Mouse (Mus musculus) frontal cortex, postnatal 14 days (tissue): ENCODE measurements around the gene Fgfrl1.

Experiments
- DNase-seq, 2 experiments: peaks; one replicate each; pipeline ENCODE4 v3.0.0; 2022; ENCODE audit warnings: low spot score in 2 of 2

Fgfrl1 gene

GRCm38 (mm10) chr5:108700346-108700745 lies 8.2 kb downstream of the Fgfrl1 start:
- DNase-seq: no peak

- no peak for DNase-seq
Observed at GRCm38 (mm10) chr5:108701341-108702021, 9.3 kb downstream of the Fgfrl1 start.

- DNase-seq: no peak
Observed at GRCm38 (mm10) chr5:108703754-108704626, 11.8 kb downstream of the Fgfrl1 start.

GRCm38 (mm10) chr5:108707758-108708157 lies 15.6 kb downstream of the Fgfrl1 start:
- no peak for DNase-seq

- DNase-seq: no peak
Observed at GRCm38 (mm10) chr5:108708419-108708818, 16.2 kb downstream of the Fgfrl1 start.

- no peak for DNase-seq
Observed at GRCm38 (mm10) chr5:108708981-108709731, 17.0 kb downstream of the Fgfrl1 start.

GRCm38 (mm10) chr5:108711968-108712367 lies 19.8 kb downstream of the Fgfrl1 start:
- no peak for DNase-seq

GRCm38 (mm10) chr5:108713096-108713495 lies 20.9 kb downstream of the Fgfrl1 start:
- no peak for DNase-seq

- DNase-seq: no peak
Observed at GRCm38 (mm10) chr5:108713691-108714090, 21.5 kb downstream of the Fgfrl1 start.

GRCm38 (mm10) chr5:108714149-108714548 lies 22.0 kb downstream of the Fgfrl1 start:
- DNase-seq: no peak

- no peak for DNase-seq
Observed at GRCm38 (mm10) chr5:108715974-108716373, 23.8 kb downstream of the Fgfrl1 start.

GRCm38 (mm10) chr5:108718051-108718450 lies 25.9 kb downstream of the Fgfrl1 start:
- DNase-seq: no peak

- no peak for DNase-seq
Observed at GRCm38 (mm10) chr5:108719761-108720160, 27.6 kb downstream of the Fgfrl1 start.

- DNase-seq: no peak
Observed at GRCm38 (mm10) chr5:108724006-108724405, 31.8 kb downstream of the Fgfrl1 start.

GRCm38 (mm10) chr5:108726557-108727248 lies 34.5 kb downstream of the Fgfrl1 start:
- DNase-seq: peak; percentile 48 to 63

- no peak for DNase-seq
Observed at GRCm38 (mm10) chr5:108727425-108727824, 35.2 kb downstream of the Fgfrl1 start.

- DNase-seq: no peak
Observed at GRCm38 (mm10) chr5:108741844-108742243, 49.7 kb downstream of the Fgfrl1 start.

GRCm38 (mm10) chr5:108742596-108742995 lies 50.4 kb downstream of the Fgfrl1 start:
- DNase-seq: no peak

- no peak for DNase-seq
Observed at GRCm38 (mm10) chr5:108743856-108744255, 51.7 kb downstream of the Fgfrl1 start.

- no peak for DNase-seq
Observed at GRCm38 (mm10) chr5:108744629-108745028, 52.4 kb downstream of the Fgfrl1 start.

GRCm38 (mm10) chr5:108750328-108751210 lies 58.4 kb downstream of the Fgfrl1 start:
- DNase-seq: no peak
